ENCODE assay signal across 9 mouse cellular contexts in genomic region chr16:75617651-75618349, GRCm38 (mm10). TPM values are rescaled to one million over a fixed set of nuclear protein-coding genes. Genes with fewer than 3 reads are reported as not detected.
A peak's percentile ranks its signal among the peaks of the same experiment; 100 is the strongest.
DNase-seq lines count a peak whose midpoint lies in the region; ATAC-seq and TF ChIP-seq lines count a peak whose summit lies in the region.
"Had no signal": no experiment of that assay in that cellular context is flagged by ENCODE, and none has a peak within 500 bp of the region (broad histone marks: within the 10 kb centered on the region; RNA-seq: fewer than 3 reads in every experiment).

No protein-coding gene starts in this region.

- no peaks in the 10 kb centered on the region for H3K27me3 ChIP-seq in heart, postnatal 0 days (ENCODE audit: control insufficient read depth, insufficient read depth, low read length)
- H3K27me3 ChIP-seq in heart, embryonic 12.5 days (replicated peaks), result no peaks in the 10 kb centered on the region
- H3K27me3 ChIP-seq in forebrain, embryonic 13.5 days, result no peaks in the 10 kb centered on the region
- H3K27me3 ChIP-seq in neural tube, embryonic 12.5 days (replicated peaks), result no peaks in the 10 kb centered on the region

- peak; percentile 47 for TF ChIP-seq CTCF in heart, postnatal 0 days (IDR thresholded peaks at IDR 0.05; ENCODE audit: low read depth)

- 72% methylated on average over 2 of the region's 2 CpGs for WGBS in heart, postnatal 0 days
- 85% methylated on average over 2 of the region's 2 CpGs for WGBS in heart, embryonic 12.5 days
- 71% methylated on average over 2 of the region's 2 CpGs for WGBS in forebrain, embryonic 13.5 days
- WGBS in neural tube, embryonic 12.5 days, result 79% methylated on average over 2 of the region's 2 CpGs

- no peaks in the 10 kb centered on the region for H3K9me3 ChIP-seq in heart, postnatal 0 days (replicated peaks; ENCODE audit: control insufficient read depth, low read length)
- no peaks in the 10 kb centered on the region for H3K9me3 ChIP-seq in heart, embryonic 12.5 days (replicated peaks)
- H3K9me3 ChIP-seq in forebrain, embryonic 13.5 days (replicated peaks), result no peaks in the 10 kb centered on the region
- no peaks in the 10 kb centered on the region for H3K9me3 ChIP-seq in neural tube, embryonic 12.5 days

- TF ChIP-seq EP300 in heart, postnatal 0 days (IDR thresholded peaks at IDR 0.05; ENCODE audit: low read depth), result no peak

- H3K4me2 ChIP-seq in heart, postnatal 0 days (ENCODE audit: low read depth, low read length), result no peak overlapping the region
- H3K4me2 ChIP-seq in heart, embryonic 12.5 days, result no peak overlapping the region
- no peak overlapping the region for H3K4me2 ChIP-seq in forebrain, embryonic 13.5 days
- H3K4me2 ChIP-seq in neural tube, embryonic 12.5 days (replicated peaks), result no peak overlapping the region

- H3K4me1 ChIP-seq in heart, postnatal 0 days (ENCODE audit: control insufficient read depth, insufficient read depth), result no peaks in the 10 kb centered on the region
- no peaks in the 10 kb centered on the region for H3K4me1 ChIP-seq in heart, embryonic 12.5 days (replicated peaks)
- H3K4me1 ChIP-seq in forebrain, embryonic 13.5 days, result no peaks in the 10 kb centered on the region
- H3K4me1 ChIP-seq in neural tube, embryonic 12.5 days, result no peaks in the 10 kb centered on the region

- no peak overlapping the region for H3K9ac ChIP-seq in heart, postnatal 0 days (replicated peaks; ENCODE audit: low read depth, low read length)
- H3K9ac ChIP-seq in heart, embryonic 12.5 days, result no peak overlapping the region
- H3K9ac ChIP-seq in forebrain, embryonic 13.5 days, result no peak overlapping the region
- no peak overlapping the region for H3K9ac ChIP-seq in neural tube, embryonic 12.5 days

- no peak overlapping the region for H3K4me3 ChIP-seq in heart, postnatal 0 days (ENCODE audit: low read depth, low read length)
- H3K4me3 ChIP-seq in heart, embryonic 12.5 days, result no peak overlapping the region
- H3K4me3 ChIP-seq in forebrain, embryonic 13.5 days, result no peak overlapping the region
- H3K4me3 ChIP-seq in neural tube, embryonic 12.5 days, result no peak overlapping the region

- DNase-seq in heart, postnatal 0 days (ENCODE audit: low spot score), result peak; percentile 32
- DNase-seq in A20 (ENCODE audit: low read depth, low spot score) (peak; percentile 60), NIH3T3 (ENCODE audit: low read depth) (peak; percentile 65)
- peak; percentile 31 to 57 for DNase-seq in kidney, postnatal 36 days
- DNase-seq in layer of hippocampus, postnatal 36 days, result no peak

- no peak overlapping the region for H3K27ac ChIP-seq in heart, postnatal 0 days (ENCODE audit: low read depth)
- no peak overlapping the region for H3K27ac ChIP-seq in heart, embryonic 12.5 days (ENCODE audit: poor library complexity, severe bottlenecking)
- H3K27ac ChIP-seq in forebrain, embryonic 13.5 days, result no peak overlapping the region
- H3K27ac ChIP-seq in neural tube, embryonic 12.5 days, result no peak overlapping the region

- H3K36me3 ChIP-seq in heart, postnatal 0 days (replicated peaks; ENCODE audit: control insufficient read depth, insufficient read depth, low read length), result no peaks in the 10 kb centered on the region
- no peaks in the 10 kb centered on the region for H3K36me3 ChIP-seq in heart, embryonic 12.5 days
- no peaks in the 10 kb centered on the region for H3K36me3 ChIP-seq in forebrain, embryonic 13.5 days (ENCODE audit: poor library complexity, severe bottlenecking)
- H3K36me3 ChIP-seq in neural tube, embryonic 12.5 days, result no peaks in the 10 kb centered on the region

- no peak for ATAC-seq in heart, postnatal 0 days (ENCODE audit: insufficient read depth, low read depth)
- no peak for ATAC-seq in heart, embryonic 12.5 days (ENCODE audit: insufficient number of reproducible peaks, low FRiP score)
- ATAC-seq in forebrain, embryonic 13.5 days, result peak; percentile 78
- peak; percentile 41 for ATAC-seq in neural tube, embryonic 12.5 days (ENCODE audit: low FRiP score, low read depth)

RNA-seq across cellular contexts. Expression of gene Rbm11, which starts 25.2 kb away (rescaled TPM):
- 0.31 TPM in 1 of 2 replicates, not detected in the other for total RNA-seq in heart, postnatal 0 days (2014; rRNA removed; ENCODE audit: low replicate concordance)
- polyA plus RNA-seq in heart, postnatal 0 days (2015; fragmentation: Nextera tagmentation; extraction: Ambion mirVana), result 0.11 and 0.23 TPM in 2 replicates
- 0.27 and 0.47 TPM in 2 replicates for polyA plus RNA-seq in heart, embryonic 12.5 days (2016; fragmentation: Nextera tagmentation; extraction: Ambion mirVana)
- 0.89 and 1.1 TPM in 2 replicates for polyA plus RNA-seq in forebrain, embryonic 13.5 days (2015; fragmentation: Nextera tagmentation; extraction: Ambion mirVana)
- polyA plus RNA-seq in neural tube, embryonic 12.5 days (2016; fragmentation: Nextera tagmentation; extraction: Ambion mirVana), result 0.97 and 1.3 TPM in 2 replicates
- total RNA-seq in layer of hippocampus, postnatal 36 days (2021), result 1 to 10 TPM; 4.1 to 5.5 TPM

RNA-seq across cellular contexts. Expression of gene Lipi, which starts 31.9 kb away (rescaled TPM):
- total RNA-seq in heart, postnatal 0 days (2014; rRNA removed; ENCODE audit: low replicate concordance), result not detected in 2 replicates
- not detected in 2 replicates for polyA plus RNA-seq in heart, postnatal 0 days (2015; fragmentation: Nextera tagmentation; extraction: Ambion mirVana)
- not detected in 2 replicates for polyA plus RNA-seq in heart, embryonic 12.5 days (2016; fragmentation: Nextera tagmentation; extraction: Ambion mirVana)
- polyA plus RNA-seq in forebrain, embryonic 13.5 days (2015; fragmentation: Nextera tagmentation; extraction: Ambion mirVana), result not detected in 2 replicates
- not detected in 2 replicates for polyA plus RNA-seq in neural tube, embryonic 12.5 days (2016; fragmentation: Nextera tagmentation; extraction: Ambion mirVana)
- total RNA-seq in layer of hippocampus, postnatal 36 days (2021), result under 1 TPM in 1 of 2 experiments, not detected in 1; 0.23 TPM
- total RNA-seq: left cerebral cortex, postnatal 10 days had no signal

Comparison
In these comparisons a context has a peak if more than half of its experiments do, and no peak if none do; other contexts are left out.
1. ATAC-seq: peak in forebrain, embryonic 13.5 days (single experiment) and neural tube, embryonic 12.5 days (single experiment); none in heart, postnatal 0 days (single experiment) and heart, embryonic 12.5 days (single experiment).
2. DNase-seq: peak in heart, postnatal 0 days (single experiment), A20 (single experiment), NIH3T3 (single experiment) and kidney, postnatal 36 days (2 of 2); none in layer of hippocampus, postnatal 36 days (0 of 2).